Comparison of ENCODE assay signal across 8 mouse cellular contexts in genomic region chr17:32075164-32075563, GRCm38 (mm10). TPM values are rescaled to one million over a fixed set of nuclear protein-coding genes. Genes with fewer than 3 reads are reported as not detected.
A peak's percentile ranks its signal among the peaks of the same experiment; 100 is the strongest.
DNase-seq lines count a peak whose midpoint lies in the region; ATAC-seq and TF ChIP-seq lines count a peak whose summit lies in the region.

No protein-coding gene starts in this region.

- H3K36me3 ChIP-seq in forebrain, embryonic 14.5 days (ENCODE audit: control insufficient read depth, insufficient read depth, low read length): no peaks in the 10 kb centered on the region
- H3K36me3 ChIP-seq in forebrain, embryonic 16.5 days (ENCODE audit: control insufficient read depth, insufficient read depth): no peaks in the 10 kb centered on the region
- H3K36me3 ChIP-seq in heart, postnatal 0 days (replicated peaks; ENCODE audit: control insufficient read depth, insufficient read depth, low read length): no peaks in the 10 kb centered on the region

- no peaks in the 10 kb centered on the region for H3K9me3 ChIP-seq in forebrain, embryonic 14.5 days (replicated peaks; ENCODE audit: control insufficient read depth, low read length)
- H3K9me3 ChIP-seq in forebrain, embryonic 16.5 days (ENCODE audit: control insufficient read depth, low read length): no peaks in the 10 kb centered on the region
- H3K9me3 ChIP-seq in heart, postnatal 0 days (replicated peaks; ENCODE audit: control insufficient read depth, low read length): peaks cover 4% of the 10 kb centered on the region; the same call in 1 of the 2 replicates

- H3K4me1 ChIP-seq in forebrain, embryonic 14.5 days (ENCODE audit: control insufficient read depth, insufficient read depth, low read length): no peaks in the 10 kb centered on the region
- H3K4me1 ChIP-seq in forebrain, embryonic 16.5 days (replicated peaks; ENCODE audit: control insufficient read depth, insufficient read depth, low read length): no peaks in the 10 kb centered on the region
- H3K4me1 ChIP-seq in bone marrow, adult 2 months (ENCODE audit: control insufficient read depth, insufficient read depth, low read length): no peaks in the 10 kb centered on the region; the same call in 1 of the 2 replicates
- no peaks in the 10 kb centered on the region for H3K4me1 ChIP-seq in heart, postnatal 0 days (ENCODE audit: control insufficient read depth, insufficient read depth)

- DNase-seq in forebrain, embryonic 14.5 days (ENCODE audit: low spot score): peak; percentile 42
- peak; percentile 60 for DNase-seq in CD4-positive helper T cell, adult 2 months (ENCODE audit: low read depth, low spot score)
- DNase-seq in heart, postnatal 0 days (ENCODE audit: low spot score): peak; percentile 52
- peak; percentile 18 for DNase-seq in layer of hippocampus, adult 9-11 months
- peak; percentile 26 to 70 for DNase-seq in spleen, postnatal 10 days (ENCODE audit: low spot score in 2 of 2)

- ATAC-seq in forebrain, embryonic 14.5 days: no peak
- no peak for ATAC-seq in forebrain, embryonic 16.5 days
- ATAC-seq in heart, postnatal 0 days (ENCODE audit: insufficient read depth, low read depth): peak; percentile 40; the same call in 1 of the 2 replicates
- ATAC-seq in megakaryocyte-erythroid progenitor cell, adult 5-6 weeks (replicated peaks; ENCODE audit: low FRiP score, low TSS enrichment, poor library complexity, severe bottlenecking): peak; percentile 60; the same call in 1 of the 2 replicates

- WGBS in forebrain, embryonic 14.5 days: 0% methylated on average over 2 of the region's 2 CpGs
- 0% methylated on average over 2 of the region's 2 CpGs for WGBS in forebrain, embryonic 16.5 days
- 6% methylated on average over 2 of the region's 2 CpGs for WGBS in bone marrow, adult 2 months
- 0% methylated on average over 2 of the region's 2 CpGs for WGBS in heart, postnatal 0 days

- no peak overlapping the region for H3K4me3 ChIP-seq in forebrain, embryonic 14.5 days (ENCODE audit: low read depth, low read length)
- no peak overlapping the region for H3K4me3 ChIP-seq in forebrain, embryonic 16.5 days (replicated peaks; ENCODE audit: low read length)
- no peak overlapping the region for H3K4me3 ChIP-seq in bone marrow, adult 2 months (replicated peaks; ENCODE audit: control insufficient read depth, low read depth, low read length)
- H3K4me3 ChIP-seq in heart, postnatal 0 days (ENCODE audit: low read depth, low read length): no peak overlapping the region

- H3K27ac ChIP-seq in forebrain, embryonic 14.5 days (ENCODE audit: low read depth, low read length): no peak overlapping the region
- H3K27ac ChIP-seq in forebrain, embryonic 16.5 days (ENCODE audit: low read length): no peak overlapping the region
- no peak overlapping the region for H3K27ac ChIP-seq in bone marrow, adult 2 months (ENCODE audit: control insufficient read depth, insufficient read depth, low read depth, low read length, poor library complexity)
- no peak overlapping the region for H3K27ac ChIP-seq in heart, postnatal 0 days (ENCODE audit: low read depth)

- TF ChIP-seq POLR2A in bone marrow, adult 2 months (IDR thresholded peaks at IDR 0.05; ENCODE audit: borderline replicate concordance, control insufficient read depth, low read depth, low read length): no peak

- no peak overlapping the region for H3K9ac ChIP-seq in forebrain, embryonic 14.5 days (ENCODE audit: low read length)
- no peak overlapping the region for H3K9ac ChIP-seq in forebrain, embryonic 16.5 days (replicated peaks; ENCODE audit: low read depth, low read length)
- H3K9ac ChIP-seq in heart, postnatal 0 days (replicated peaks; ENCODE audit: low read depth, low read length): no peak overlapping the region

- H3K27me3 ChIP-seq in forebrain, embryonic 14.5 days (replicated peaks; ENCODE audit: control insufficient read depth, insufficient read depth, low read length): no peaks in the 10 kb centered on the region
- H3K27me3 ChIP-seq in forebrain, embryonic 16.5 days (replicated peaks; ENCODE audit: control insufficient read depth, insufficient read depth, low read length): no peaks in the 10 kb centered on the region
- H3K27me3 ChIP-seq in heart, postnatal 0 days (ENCODE audit: control insufficient read depth, insufficient read depth, low read length): no peaks in the 10 kb centered on the region

- no peak for TF ChIP-seq EP300 in heart, postnatal 0 days (IDR thresholded peaks at IDR 0.05; ENCODE audit: low read depth)

- TF ChIP-seq CTCF in bone marrow, adult 2 months (IDR thresholded peaks at IDR 0.05; ENCODE audit: control insufficient read depth, insufficient read depth, low read length): peak; percentile 76
- TF ChIP-seq CTCF in heart, postnatal 0 days (IDR thresholded peaks at IDR 0.05; ENCODE audit: low read depth): peak; percentile 77

- no peak overlapping the region for H3K4me2 ChIP-seq in forebrain, embryonic 14.5 days (ENCODE audit: low read length)
- no peak overlapping the region for H3K4me2 ChIP-seq in forebrain, embryonic 16.5 days (ENCODE audit: low read length)
- no peak overlapping the region for H3K4me2 ChIP-seq in heart, postnatal 0 days (ENCODE audit: low read depth, low read length)

RNA-seq across cellular contexts. Expression of gene Hsf2bp, which starts 39.0 kb away (rescaled TPM):
- polyA plus RNA-seq in forebrain, embryonic 14.5 days (2014; fragmentation: Nextera tagmentation; extraction: Ambion mirVana): 0.33 and 0.62 TPM in 2 replicates
- 0.84 and 0.93 TPM in 2 replicates for polyA plus RNA-seq in forebrain, embryonic 16.5 days (2015; fragmentation: Nextera tagmentation; extraction: Ambion mirVana)
- 0.66 and 6.8 TPM in 2 replicates for polyA plus RNA-seq in bone marrow, adult 2 months (2011; ENCODE audit: insufficient read depth, insufficient read length, low replicate concordance, missing spikeins)
- total RNA-seq in heart, postnatal 0 days (2014; rRNA removed; ENCODE audit: low replicate concordance): not detected in 2 replicates
- 0.19 and 0.29 TPM in 2 replicates for polyA plus RNA-seq in heart, postnatal 0 days (2015; fragmentation: Nextera tagmentation; extraction: Ambion mirVana)
- 0.47 TPM in 1 of 2 replicates, not detected in the other for total RNA-seq in megakaryocyte-erythroid progenitor cell, adult 5-6 weeks (2014; fragmentation: Nextera tagmentation)
- total RNA-seq in megakaryocyte-erythroid progenitor cell, adult 5-6 weeks (2017): 0.46 TPM in 1 of 2 replicates, not detected in the other

RNA-seq across cellular contexts. Expression of gene Rrp1b, which starts 39.3 kb away (rescaled TPM):
- polyA plus RNA-seq in forebrain, embryonic 14.5 days (2014; fragmentation: Nextera tagmentation; extraction: Ambion mirVana): 29.0 and 29.5 TPM in 2 replicates
- polyA plus RNA-seq in forebrain, embryonic 16.5 days (2015; fragmentation: Nextera tagmentation; extraction: Ambion mirVana): 42.0 and 42.7 TPM in 2 replicates
- polyA plus RNA-seq in bone marrow, adult 2 months (2011; ENCODE audit: insufficient read depth, insufficient read length, low replicate concordance, missing spikeins): 18.1 and 40.3 TPM in 2 replicates
- 37.1 and 59.7 TPM in 2 replicates for total RNA-seq in heart, postnatal 0 days (2014; rRNA removed; ENCODE audit: low replicate concordance)
- 14.8 and 16.5 TPM in 2 replicates for polyA plus RNA-seq in heart, postnatal 0 days (2015; fragmentation: Nextera tagmentation; extraction: Ambion mirVana)
- total RNA-seq in megakaryocyte-erythroid progenitor cell, adult 5-6 weeks (2014; fragmentation: Nextera tagmentation): 63.6 and 66.2 TPM in 2 replicates
- 70.4 and 95.9 TPM in 2 replicates for total RNA-seq in megakaryocyte-erythroid progenitor cell, adult 5-6 weeks (2017)

Comparison
In these comparisons a context has a peak if more than half of its experiments do, and no peak if none do; other contexts are left out.
1. ATAC-seq: peak in heart, postnatal 0 days (single experiment) and megakaryocyte-erythroid progenitor cell, adult 5-6 weeks (single experiment); none in forebrain, embryonic 14.5 days (single experiment) and forebrain, embryonic 16.5 days (single experiment).
2. Peak in every context shown above with its lines, with median percentiles within 50 percentile points of each other: DNase-seq.